ENCODE assay signal across 28 mouse cellular contexts in the genomic region with DNA sequence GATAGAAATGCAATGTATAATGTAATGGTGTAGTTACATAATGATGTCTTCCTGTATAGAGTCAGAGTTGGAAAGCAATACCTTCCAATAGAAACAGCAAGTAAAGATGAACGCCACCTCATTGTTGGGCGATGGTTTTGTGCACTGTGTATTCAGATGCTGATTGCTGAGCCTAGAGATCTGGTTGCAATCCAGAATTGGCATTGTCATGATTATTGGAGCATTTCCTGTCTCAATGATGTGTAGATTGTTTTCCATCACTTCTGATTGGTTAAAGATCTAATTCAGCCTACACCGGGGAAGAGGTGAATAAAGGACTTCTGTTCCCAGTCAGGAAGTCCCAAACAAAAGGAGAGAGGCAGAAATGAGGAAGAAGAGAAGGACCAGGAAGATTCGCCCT. TPM values are rescaled to one million over a fixed set of nuclear protein-coding genes. Genes with fewer than 3 reads are reported as not detected.
"Had no signal": no experiment of that assay in that cellular context is flagged by ENCODE, and none has a peak within 500 bp of the region (broad histone marks: within the 10 kb centered on the region; RNA-seq: fewer than 3 reads in every experiment).

No protein-coding gene starts in this region.

- H3K27me3 ChIP-seq: heart, embryonic 12.5 days; intestine, embryonic 15.5 days; limb, embryonic 12.5 days had no signal

- DNase-seq: gastrocnemius, postnatal 14 days; heart, adult 18-20 months; heart, postnatal 10 days; heart, postnatal 4 days; kidney, adult 18-20 months; kidney, adult 8-10 months; kidney, postnatal 10 days; kidney, postnatal 25 days; kidney, postnatal 4 days; liver had no signal

- ATAC-seq: hindbrain, embryonic 16.5 days; inflammation-experienced regulatory T-cells, adult 6 months; intestine, embryonic 15.5 days; intestine, postnatal 0 days had no signal

- H3K36me3 ChIP-seq: heart, embryonic 10.5 days; heart, embryonic 12.5 days; hindbrain, embryonic 10.5 days; hindbrain, embryonic 12.5 days; intestine, embryonic 15.5 days; limb, embryonic 10.5 days; limb, embryonic 12.5 days had no signal

- H3K9ac ChIP-seq: heart, embryonic 12.5 days; hindbrain, embryonic 12.5 days; hindbrain, embryonic 14.5 days; intestine, embryonic 15.5 days; limb, embryonic 12.5 days; liver, embryonic 14.5 days had no signal

- H3K4me3 ChIP-seq: heart, embryonic 10.5 days; heart, embryonic 12.5 days; hindbrain, embryonic 10.5 days; hindbrain, embryonic 12.5 days; intestine, embryonic 15.5 days; layer of hippocampus, adult 2 months; left cerebral cortex, adult 2 months; limb, embryonic 10.5 days; limb, embryonic 12.5 days had no signal

- H3K9me3 ChIP-seq: heart, embryonic 10.5 days; heart, embryonic 12.5 days; hindbrain, embryonic 10.5 days; hindbrain, embryonic 12.5 days; intestine, embryonic 15.5 days; limb, embryonic 10.5 days; limb, embryonic 12.5 days had no signal

- H3K4me1 ChIP-seq: heart, embryonic 10.5 days; heart, embryonic 12.5 days; hindbrain, embryonic 10.5 days; hindbrain, embryonic 12.5 days; intestine, embryonic 15.5 days; limb, embryonic 10.5 days; limb, embryonic 12.5 days had no signal

- H3K27ac ChIP-seq: heart, embryonic 10.5 days; hindbrain, embryonic 10.5 days; hindbrain, embryonic 12.5 days; hindbrain, embryonic 14.5 days; intestine, embryonic 15.5 days; layer of hippocampus, adult 2 months; left cerebral cortex, adult 2 months; limb, embryonic 10.5 days; limb, embryonic 12.5 days; liver, embryonic 14.5 days had no signal

RNA-seq across cellular contexts. Expression of a gene that starts 15.7 kb away (rescaled TPM):
- total RNA-seq: gastrocnemius, adult 18-20 months; granulocyte monocyte progenitor cell, adult 5-6 weeks; heart, adult 18-20 months; heart, adult 8-10 months; heart, postnatal 25 days had no signal
